In the genomic region with DNA sequence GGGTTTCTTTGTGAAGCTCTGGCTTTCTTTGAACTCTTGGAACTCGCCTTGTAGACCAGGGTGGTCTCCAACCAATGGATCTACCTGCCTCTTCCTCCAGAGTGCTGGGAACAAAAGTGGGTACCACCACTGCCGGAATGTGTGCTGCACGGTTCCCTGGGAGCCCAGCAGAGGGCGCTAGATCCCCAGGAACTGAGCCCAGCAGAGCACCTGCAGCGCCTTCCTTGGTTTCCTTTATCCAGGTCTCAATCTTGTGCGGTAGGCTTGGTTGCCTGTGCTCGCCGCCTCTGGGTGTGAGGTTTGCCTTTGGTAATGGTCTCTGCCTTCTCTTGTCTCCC, we compare ENCODE assay signal across 8 mouse cellular contexts. TPM values are rescaled to one million over a fixed set of nuclear protein-coding genes. Genes with fewer than 3 reads are reported as not detected.
DNase-seq lines count a peak whose midpoint lies in the region; ATAC-seq and TF ChIP-seq lines count a peak whose summit lies in the region.

No protein-coding gene starts in this region.

- no peak overlapping the region for H3K4me3 ChIP-seq in forebrain, embryonic 11.5 days (ENCODE audit: low read depth, low read length)
- no peak overlapping the region for H3K4me3 ChIP-seq in forebrain, embryonic 16.5 days (replicated peaks; ENCODE audit: low read length)
- H3K4me3 ChIP-seq in stomach, embryonic 16.5 days (replicated peaks; ENCODE audit: low read length): no peak overlapping the region

- H3K9me3 ChIP-seq in forebrain, embryonic 11.5 days (ENCODE audit: control insufficient read depth, low read length): no peaks in the 10 kb centered on the region
- no peaks in the 10 kb centered on the region for H3K9me3 ChIP-seq in forebrain, embryonic 16.5 days (ENCODE audit: control insufficient read depth, low read length)
- no peaks in the 10 kb centered on the region for H3K9me3 ChIP-seq in stomach, embryonic 16.5 days (replicated peaks; ENCODE audit: control insufficient read depth, low read length)

- TF ChIP-seq CTCF in Patski (IDR thresholded peaks at IDR 0.05): peak; percentile 93

- ATAC-seq in forebrain, embryonic 11.5 days (replicated peaks; ENCODE audit: low FRiP score): no peak
- no peak for ATAC-seq in forebrain, embryonic 16.5 days
- no peak for ATAC-seq in Patski
- peak; percentile 41; the same call in 1 of the 2 replicates for ATAC-seq in granulocyte monocyte progenitor cell, adult 5-6 weeks (replicated peaks; ENCODE audit: poor library complexity, severe bottlenecking)
- ATAC-seq in megakaryocyte-erythroid progenitor cell, adult 5-6 weeks (replicated peaks; ENCODE audit: low FRiP score, low TSS enrichment, poor library complexity, severe bottlenecking): peak; percentile 67
- ATAC-seq in stomach, embryonic 16.5 days (ENCODE audit: insufficient read depth, low FRiP score): peak; percentile 20; the same call in 1 of the 2 replicates

- WGBS in forebrain, embryonic 11.5 days: 17% methylated on average over 8 of the region's 8 CpGs
- WGBS in forebrain, embryonic 16.5 days: 13% methylated on average over 8 of the region's 8 CpGs
- WGBS in stomach, embryonic 16.5 days: 25% methylated on average over 8 of the region's 8 CpGs

- in situ Hi-C loops in Patski (cut with MboI; ENCODE audit: low pct_unique_long_range_greater_than_20kb): loop anchor here (5.0 kb wide), 2 partner anchors 226 to 326 kb away; no protein-coding TSS in a partner anchor

- H3K27ac ChIP-seq in forebrain, embryonic 11.5 days (ENCODE audit: low read depth, low read length): no peak overlapping the region
- no peak overlapping the region for H3K27ac ChIP-seq in forebrain, embryonic 16.5 days (ENCODE audit: low read length)
- H3K27ac ChIP-seq in stomach, embryonic 16.5 days (ENCODE audit: low read length): no peak overlapping the region; the same call in 1 of the 2 replicates

- H3K4me1 ChIP-seq in forebrain, embryonic 11.5 days (replicated peaks; ENCODE audit: control insufficient read depth, insufficient read depth, low read length): no peaks in the 10 kb centered on the region
- peaks cover 5% of the 10 kb centered on the region; the same call in 1 of the 2 replicates for H3K4me1 ChIP-seq in forebrain, embryonic 16.5 days (replicated peaks; ENCODE audit: control insufficient read depth, insufficient read depth, low read length)
- peaks cover 15% of the 10 kb centered on the region for H3K4me1 ChIP-seq in stomach, embryonic 16.5 days (ENCODE audit: control insufficient read depth, insufficient read depth, low read length)

- no peak overlapping the region for H3K4me2 ChIP-seq in forebrain, embryonic 11.5 days (ENCODE audit: low read depth, low read length, severe bottlenecking)
- H3K4me2 ChIP-seq in forebrain, embryonic 16.5 days (ENCODE audit: low read length): no peak overlapping the region
- H3K4me2 ChIP-seq in stomach, embryonic 16.5 days (ENCODE audit: low read depth, low read length): no peak overlapping the region

- no peaks in the 10 kb centered on the region for H3K27me3 ChIP-seq in forebrain, embryonic 11.5 days (ENCODE audit: control insufficient read depth, insufficient read depth, low read length)
- no peaks in the 10 kb centered on the region for H3K27me3 ChIP-seq in forebrain, embryonic 16.5 days (replicated peaks; ENCODE audit: control insufficient read depth, insufficient read depth, low read length)
- H3K27me3 ChIP-seq in Patski: no peaks in the 10 kb centered on the region
- no peaks in the 10 kb centered on the region for H3K27me3 ChIP-seq in stomach, embryonic 16.5 days (ENCODE audit: control insufficient read depth, insufficient read depth, low read length)

- H3K36me3 ChIP-seq in forebrain, embryonic 11.5 days (ENCODE audit: control insufficient read depth, insufficient read depth, low read length): peaks cover 8% of the 10 kb centered on the region
- H3K36me3 ChIP-seq in forebrain, embryonic 16.5 days (ENCODE audit: control insufficient read depth, insufficient read depth): peaks cover 38% of the 10 kb centered on the region
- H3K36me3 ChIP-seq in stomach, embryonic 16.5 days (ENCODE audit: control insufficient read depth, insufficient read depth, low read length): peaks cover 27% of the 10 kb centered on the region

- CTCF ChIA-PET in Patski (lab: Charles Lee): interaction anchor here (0.6 kb wide), 1 partner anchor 32 kb away, joined by 3 read pairs; no protein-coding TSS in a partner anchor

- H3K9ac ChIP-seq in forebrain, embryonic 11.5 days (ENCODE audit: low read length): no peak overlapping the region
- H3K9ac ChIP-seq in forebrain, embryonic 16.5 days (replicated peaks; ENCODE audit: low read depth, low read length): no peak overlapping the region
- H3K9ac ChIP-seq in stomach, embryonic 16.5 days (ENCODE audit: low read length): no peak overlapping the region

- DNase-seq in forebrain, embryonic 11.5 days (ENCODE audit: low spot score): peak; percentile 87
- no peak for DNase-seq in Patski (ENCODE audit: low read depth, low spot score)
- peak; percentile 88 to 90 for DNase-seq in cerebellum, postnatal 14 days
- peak; percentile 73 to 85 for DNase-seq in layer of hippocampus, postnatal 25 days (ENCODE audit: extremely low spot score in 1 of 2, low spot score in 1 of 2)

- POLR2A ChIA-PET in Patski (lab: Charles Lee): no interaction called here

RNA-seq across cellular contexts. Expression of gene Arpc3, which starts 9.6 kb away (rescaled TPM):
- polyA plus RNA-seq in forebrain, embryonic 11.5 days (2014; fragmentation: Nextera tagmentation; extraction: Ambion mirVana): 64.5 and 71.2 TPM in 2 replicates
- polyA plus RNA-seq in forebrain, embryonic 16.5 days (2015; fragmentation: Nextera tagmentation; extraction: Ambion mirVana): 161 and 219 TPM in 2 replicates
- polyA plus RNA-seq in Patski (2021): 387 TPM
- total RNA-seq in granulocyte monocyte progenitor cell, adult 5-6 weeks (2014; fragmentation: Nextera tagmentation): 271 and 276 TPM in 2 replicates
- total RNA-seq in granulocyte monocyte progenitor cell, adult 5-6 weeks (2017): 988 and 1,056 TPM in 2 replicates
- total RNA-seq in layer of hippocampus, postnatal 25 days (2021): 100 to 1,000 TPM; 285 to 290 TPM
- total RNA-seq in megakaryocyte-erythroid progenitor cell, adult 5-6 weeks (2014; fragmentation: Nextera tagmentation): 195 and 370 TPM in 2 replicates
- 859 and 924 TPM in 2 replicates for total RNA-seq in megakaryocyte-erythroid progenitor cell, adult 5-6 weeks (2017)
- 161 and 164 TPM in 2 replicates for polyA plus RNA-seq in stomach, embryonic 16.5 days (2015; fragmentation: Nextera tagmentation; extraction: Ambion mirVana)

RNA-seq across cellular contexts. Expression of gene Anapc7, which starts 20.2 kb away (rescaled TPM):
- 28.3 and 31.9 TPM in 2 replicates for polyA plus RNA-seq in forebrain, embryonic 11.5 days (2014; fragmentation: Nextera tagmentation; extraction: Ambion mirVana)
- polyA plus RNA-seq in forebrain, embryonic 16.5 days (2015; fragmentation: Nextera tagmentation; extraction: Ambion mirVana): 52.2 and 52.5 TPM in 2 replicates
- 56.1 TPM for polyA plus RNA-seq in Patski (2021)
- 13.8 and 27.3 TPM in 2 replicates for total RNA-seq in granulocyte monocyte progenitor cell, adult 5-6 weeks (2014; fragmentation: Nextera tagmentation)
- 17.5 and 24.2 TPM in 2 replicates for total RNA-seq in granulocyte monocyte progenitor cell, adult 5-6 weeks (2017)
- total RNA-seq in layer of hippocampus, postnatal 25 days (2021): 10 to 100 TPM; 27.6 to 28.1 TPM
- 27.5 and 42.7 TPM in 2 replicates for total RNA-seq in megakaryocyte-erythroid progenitor cell, adult 5-6 weeks (2014; fragmentation: Nextera tagmentation)
- total RNA-seq in megakaryocyte-erythroid progenitor cell, adult 5-6 weeks (2017): 24.3 and 35.3 TPM in 2 replicates
- polyA plus RNA-seq in stomach, embryonic 16.5 days (2015; fragmentation: Nextera tagmentation; extraction: Ambion mirVana): 38.5 and 41.3 TPM in 2 replicates

RNA-seq across cellular contexts. Expression of gene Fam216a, which starts 29.1 kb away (rescaled TPM):
- 110 and 127 TPM in 2 replicates for polyA plus RNA-seq in forebrain, embryonic 11.5 days (2014; fragmentation: Nextera tagmentation; extraction: Ambion mirVana)
- polyA plus RNA-seq in forebrain, embryonic 16.5 days (2015; fragmentation: Nextera tagmentation; extraction: Ambion mirVana): 122 and 124 TPM in 2 replicates
- 130 TPM for polyA plus RNA-seq in Patski (2021)
- 13.4 and 21.1 TPM in 2 replicates for total RNA-seq in granulocyte monocyte progenitor cell, adult 5-6 weeks (2014; fragmentation: Nextera tagmentation)
- 51.9 and 57.9 TPM in 2 replicates for total RNA-seq in granulocyte monocyte progenitor cell, adult 5-6 weeks (2017)
- 10 to 100 TPM; 73.8 to 78.8 TPM for total RNA-seq in layer of hippocampus, postnatal 25 days (2021)
- total RNA-seq in megakaryocyte-erythroid progenitor cell, adult 5-6 weeks (2014; fragmentation: Nextera tagmentation): 33.8 and 37.3 TPM in 2 replicates
- total RNA-seq in megakaryocyte-erythroid progenitor cell, adult 5-6 weeks (2017): 61.3 and 67.8 TPM in 2 replicates
- 35.4 and 35.8 TPM in 2 replicates for polyA plus RNA-seq in stomach, embryonic 16.5 days (2015; fragmentation: Nextera tagmentation; extraction: Ambion mirVana)

RNA-seq across cellular contexts. Expression of gene Gpn3, which starts 29.6 kb away (rescaled TPM):
- 65.0 and 77.7 TPM in 2 replicates for polyA plus RNA-seq in forebrain, embryonic 11.5 days (2014; fragmentation: Nextera tagmentation; extraction: Ambion mirVana)
- 50.0 and 57.0 TPM in 2 replicates for polyA plus RNA-seq in forebrain, embryonic 16.5 days (2015; fragmentation: Nextera tagmentation; extraction: Ambion mirVana)
- polyA plus RNA-seq in Patski (2021): 29.0 TPM
- 35.0 and 59.8 TPM in 2 replicates for total RNA-seq in granulocyte monocyte progenitor cell, adult 5-6 weeks (2014; fragmentation: Nextera tagmentation)
- 42.2 and 51.9 TPM in 2 replicates for total RNA-seq in granulocyte monocyte progenitor cell, adult 5-6 weeks (2017)
- total RNA-seq in layer of hippocampus, postnatal 25 days (2021): 10 to 100 TPM; 26.4 to 28.2 TPM
- total RNA-seq in megakaryocyte-erythroid progenitor cell, adult 5-6 weeks (2014; fragmentation: Nextera tagmentation): 61.2 and 93.3 TPM in 2 replicates
- 61.5 and 75.8 TPM in 2 replicates for total RNA-seq in megakaryocyte-erythroid progenitor cell, adult 5-6 weeks (2017)
- 57.0 and 57.9 TPM in 2 replicates for polyA plus RNA-seq in stomach, embryonic 16.5 days (2015; fragmentation: Nextera tagmentation; extraction: Ambion mirVana)

RNA-seq across cellular contexts. Expression of gene Vps29, which starts 47.1 kb away (rescaled TPM):
- 174 and 181 TPM in 2 replicates for polyA plus RNA-seq in forebrain, embryonic 11.5 days (2014; fragmentation: Nextera tagmentation; extraction: Ambion mirVana)
- 264 and 288 TPM in 2 replicates for polyA plus RNA-seq in forebrain, embryonic 16.5 days (2015; fragmentation: Nextera tagmentation; extraction: Ambion mirVana)
- 270 TPM for polyA plus RNA-seq in Patski (2021)
- total RNA-seq in granulocyte monocyte progenitor cell, adult 5-6 weeks (2014; fragmentation: Nextera tagmentation): 118 and 128 TPM in 2 replicates
- total RNA-seq in granulocyte monocyte progenitor cell, adult 5-6 weeks (2017): 89.8 and 105 TPM in 2 replicates
- total RNA-seq in layer of hippocampus, postnatal 25 days (2021): 100 to 1,000 TPM; 206 to 217 TPM
- 86.2 and 88.4 TPM in 2 replicates for total RNA-seq in megakaryocyte-erythroid progenitor cell, adult 5-6 weeks (2014; fragmentation: Nextera tagmentation)
- 45.5 and 93.0 TPM in 2 replicates for total RNA-seq in megakaryocyte-erythroid progenitor cell, adult 5-6 weeks (2017)
- 203 and 220 TPM in 2 replicates for polyA plus RNA-seq in stomach, embryonic 16.5 days (2015; fragmentation: Nextera tagmentation; extraction: Ambion mirVana)

Comparison
In these comparisons a context has a peak if more than half of its experiments do, and no peak if none do; other contexts are left out.
1. ATAC-seq: peak in granulocyte monocyte progenitor cell, adult 5-6 weeks (single experiment), megakaryocyte-erythroid progenitor cell, adult 5-6 weeks (single experiment) and stomach, embryonic 16.5 days (single experiment); none in forebrain, embryonic 11.5 days (single experiment), forebrain, embryonic 16.5 days (single experiment) and Patski (single experiment).